Mouse (Mus musculus) limb, embryonic 14.5 days (tissue): ENCODE results near the gene Erlin1. TPM values are rescaled to one million over a fixed set of nuclear protein-coding genes. Genes with fewer than 3 reads are reported as not detected.

ENCODE experiments used
- ATAC-seq: fragments of 200-750 bp; cut with Nextera tagmentation; 2 replicates; pipeline ENCODE4 v1.8.0; 2017; ENCODE audit warnings: low read depth, moderate number of reproducible peaks, moderate TSS enrichment; ENCODE audit not compliant: low FRiP score
- DNase-seq: peaks from one replicate; pipeline ENCODE4 v3.0.0-alpha.2; 2015; ENCODE audit warnings: low spot score
- H3K27ac ChIP-seq: fragments of 300-500 bp; sonication (generic); replicated peaks from 2 replicates; pipeline ENCODE4 v1.5.1; 2014; ENCODE audit warnings: low read depth, mild to moderate bottlenecking, low read length, moderate library complexity, mixed read lengths
- H3K27me3 ChIP-seq: fragments of 300-500 bp; sonication (generic); 2 replicates; pipeline ENCODE4 v1.6.1; 2014; ENCODE audit warnings: low read length, mixed read lengths; ENCODE audit not compliant: control insufficient read depth, insufficient read depth
- H3K36me3 ChIP-seq: fragments of 300-500 bp; sonication (generic); 2 replicates; pipeline ENCODE4 v1.6.1; 2014; ENCODE audit warnings: mild to moderate bottlenecking, low read length, moderate library complexity, mixed read lengths; ENCODE audit not compliant: control insufficient read depth, insufficient read depth
- H3K4me1 ChIP-seq: fragments of 300-500 bp; sonication (generic); 2 replicates; pipeline ENCODE4 v1.6.1; 2014; ENCODE audit warnings: antibody characterized with exemption, low read length, mixed read lengths; ENCODE audit not compliant: control insufficient read depth, insufficient read depth
- H3K4me2 ChIP-seq: fragments of 300-500 bp; sonication (generic); replicated peaks from 2 replicates; pipeline ENCODE4 v1.6.1; 2014; ENCODE audit warnings: low read depth, mild to moderate bottlenecking, low read length, moderate library complexity; ENCODE audit not compliant: severe bottlenecking
- H3K4me3 ChIP-seq: fragments of 300-500 bp; sonication (generic); replicated peaks from 2 replicates; pipeline ENCODE4 v1.5.1; 2014; ENCODE audit warnings: low read length
- H3K9ac ChIP-seq: fragments of 300-500 bp; sonication (generic); 2 replicates; pipeline ENCODE4 v1.6.1; 2014; ENCODE audit warnings: mild to moderate bottlenecking, low read depth, low read length, moderate library complexity; ENCODE audit not compliant: severe bottlenecking
- H3K9me3 ChIP-seq: fragments of 300-500 bp; sonication (generic); 2 replicates; pipeline ENCODE4 v1.6.1; 2016; ENCODE audit warnings: low read length; ENCODE audit not compliant: control insufficient read depth
- POLR2A ChIP-seq: fragments of 200-500 bp; IDR thresholded peaks from 2 replicates; pipeline ENCODE4 v1.8.0; 2012; ENCODE audit warnings: inconsistent platforms, mild to moderate bottlenecking, moderate library complexity, borderline replicate concordance; ENCODE audit not compliant: insufficient read depth, insufficient read length; ENCODE audit errors: extremely low read depth
- WGBS: fragments of 180-500 bp; shearing (Covaris S2); extraction: QIAGEN DNeasy Blood & Tissue Kit; methylation state at CpG from one replicate; pipeline ENCODE4 v1.1.7; 2014; 5-methylcytosine and 5-hydroxymethylcytosine counted together
- polyA plus RNA-seq, 2 experiments: library from polyadenylated mRNA; depleted of rRNA in 1 of 2; stranded (reverse) in 1 of 2; unstranded in 1 of 2; fragments of >200 nt; fragmentation: Nextera tagmentation in 1 of 2; extraction: Ambion mirVana in 1 of 2; gene quantifications; 2 replicates each; pipeline versions ENCODE4 v1.2.1 to v1.2.3; 2012 to 2014

Erlin1 gene
- polyA plus RNA-seq (2012; rRNA removed) (31.4 and 35.9 TPM in 2 replicates), polyA plus RNA-seq (2014; fragmentation: Nextera tagmentation; extraction: Ambion mirVana) (32.3 and 38.0 TPM in 2 replicates)

- ATAC-seq, result peak; percentile 88
- H3K4me2 ChIP-seq, result peak within 1 kb of the TSS; percentile 91
Observed at GRCm38 (mm10) chr19:44069121-44069913, at the start of gene Erlin1. Gene Erlin1, minus strand, starts transcription at chr19:44069785.

GRCm38 (mm10) chr19:44117793-44118192 is 48.2 kb upstream of the Erlin1 start:
- no peak overlapping the region for H3K9ac ChIP-seq
- H3K27ac ChIP-seq, result no peak overlapping the region
- H3K4me2 ChIP-seq, result no peak overlapping the region
- no peaks in the 10 kb centered on the region for H3K9me3 ChIP-seq
- TF ChIP-seq POLR2A, result no peak
- no peak overlapping the region for H3K4me3 ChIP-seq
- H3K36me3 ChIP-seq, result peaks cover 79% of the 10 kb centered on the region
- H3K27me3 ChIP-seq, result no peaks in the 10 kb centered on the region
- no peaks in the 10 kb centered on the region for H3K4me1 ChIP-seq
- ATAC-seq, result no peak
- no peak for DNase-seq

More at GRCm38 (mm10) chr19:44069121-44069913, at the start of gene Erlin1:
- peaks cover 11% of the 10 kb centered on the region for H3K36me3 ChIP-seq
- peak within 1 kb of the TSS; percentile 79 for H3K4me3 ChIP-seq
- H3K9me3 ChIP-seq, result no peaks in the 10 kb centered on the region
- peak within 1 kb of the TSS; percentile 78 for H3K9ac ChIP-seq
- no peaks in the 10 kb centered on the region for H3K27me3 ChIP-seq
- peak; percentile 89 for DNase-seq
- peak within 1 kb of the TSS; percentile 58 for H3K27ac ChIP-seq
- TF ChIP-seq POLR2A, result no peak
- WGBS, result under 1% methylated on average over 50 of the region's 75 CpGs
- H3K4me1 ChIP-seq, result peaks cover 30% of the 10 kb centered on the region

GRCm38 (mm10) chr19:44111706-44112105 is 42.1 kb upstream of the Erlin1 start:
- DNase-seq (no peak), ATAC-seq (no peak)
- Histone ChIP-seq H3K27me3 (no peaks in the 10 kb centered on the region), H3K9me3 (no peaks in the 10 kb centered on the region), H3K4me1 (peaks cover 3% of the 10 kb centered on the region; the same call in 1 of the 2 replicates), H3K36me3 (peaks cover 54% of the 10 kb centered on the region), H3K9ac (no peak overlapping the region), H3K4me3 (no peak overlapping the region), H3K4me2 (no peak overlapping the region), H3K27ac (no peak overlapping the region)
- no peak for TF ChIP-seq POLR2A
- 66% methylated on average over 7 of the region's 7 CpGs for WGBS

DNA sequence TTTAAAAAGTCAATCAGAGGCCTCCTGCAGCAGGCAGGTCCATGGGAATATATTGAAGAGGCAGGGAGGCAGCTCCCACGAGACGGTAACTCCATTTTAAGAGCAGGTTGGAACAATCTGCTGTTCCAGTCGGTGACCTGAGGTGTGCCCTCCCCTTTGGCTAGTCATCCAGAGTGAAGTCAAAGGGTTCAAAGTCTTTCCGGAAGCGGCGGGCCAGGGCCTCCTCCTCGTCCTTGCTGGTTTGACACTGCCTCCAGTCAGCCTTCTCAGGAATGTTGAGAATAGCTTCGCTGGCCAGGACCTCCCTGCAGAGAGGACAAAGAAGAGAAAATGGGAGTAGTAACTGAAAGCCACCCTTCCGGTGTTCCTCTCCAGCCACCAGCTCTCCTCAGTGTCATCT is 40.8 kb upstream of the Erlin1 start:
- no peak for ATAC-seq
- 90% methylated on average over 9 of the region's 9 CpGs for WGBS
- no peak overlapping the region for H3K4me2 ChIP-seq
- H3K36me3 ChIP-seq, result peaks cover 49% of the 10 kb centered on the region
- no peak overlapping the region for H3K9ac ChIP-seq
- no peak for TF ChIP-seq POLR2A
- no peaks in the 10 kb centered on the region for H3K9me3 ChIP-seq
- H3K4me1 ChIP-seq, result peaks cover 10% of the 10 kb centered on the region
- DNase-seq, result no peak
- H3K27ac ChIP-seq, result no peak overlapping the region
- H3K27me3 ChIP-seq, result no peaks in the 10 kb centered on the region
- no peak overlapping the region for H3K4me3 ChIP-seq

DNA sequence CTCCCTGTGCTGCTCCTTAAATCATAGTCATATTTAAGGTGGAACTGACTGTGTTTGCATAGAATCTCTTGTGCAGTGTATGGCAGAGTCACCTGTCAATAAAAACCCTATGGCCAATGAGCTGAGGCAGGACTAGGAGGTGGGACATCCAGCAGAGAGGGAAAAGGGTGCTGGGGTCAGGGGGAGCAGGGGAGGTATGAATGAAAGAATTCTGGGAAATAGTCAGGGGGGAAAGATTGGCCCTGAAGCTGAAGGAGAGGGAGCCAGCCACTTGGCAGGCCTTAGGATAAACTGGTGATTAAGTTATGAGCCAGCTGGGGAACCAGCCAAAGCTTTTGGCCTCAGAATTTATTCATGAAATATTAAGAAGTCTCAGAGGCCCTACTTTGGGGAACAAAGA is 39.4 kb upstream of the Erlin1 start:
- Histone ChIP-seq H3K4me3 (no peak overlapping the region), H3K27me3 (no peaks in the 10 kb centered on the region), H3K9ac (no peak overlapping the region), H3K9me3 (no peaks in the 10 kb centered on the region), H3K4me2 (no peak overlapping the region), H3K36me3 (peaks cover 36% of the 10 kb centered on the region), H3K27ac (no peak overlapping the region), H3K4me1 (peaks cover 10% of the 10 kb centered on the region)
- ATAC-seq (no peak), DNase-seq (peak; percentile 16)
- TF ChIP-seq POLR2A, result no peak
